Mouse (Mus musculus) midbrain, embryonic 16.5 days (tissue): ENCODE measurements around the gene Tbkbp1. TPM values are rescaled to one million over a fixed set of nuclear protein-coding genes. Genes with fewer than 3 reads are reported as not detected.

ENCODE experiments used
- ATAC-seq: fragments of 200-750 bp; cut with Nextera tagmentation; 2 replicates; pipeline ENCODE4 v1.8.0; 2017; ENCODE audit warnings: moderate TSS enrichment
- H3K27ac ChIP-seq: fragments of 300-500 bp; sonication (generic); 2 replicates; pipeline ENCODE4 v1.5.1; 2014; ENCODE audit warnings: mild to moderate bottlenecking, low read length, mixed read lengths
- H3K27me3 ChIP-seq: fragments of 300-500 bp; sonication (generic); 2 replicates; pipeline ENCODE4 v1.6.1; 2014; ENCODE audit warnings: low read depth, low read length, mixed read lengths; ENCODE audit not compliant: control insufficient read depth, insufficient read depth
- H3K36me3 ChIP-seq: fragments of 300-500 bp; sonication (generic); 2 replicates; pipeline ENCODE4 v1.6.1; 2014; ENCODE audit warnings: mild to moderate bottlenecking, low read length, moderate library complexity, mixed read lengths; ENCODE audit not compliant: control insufficient read depth, insufficient read depth
- H3K4me1 ChIP-seq: fragments of 300-500 bp; sonication (generic); 2 replicates; pipeline ENCODE4 v1.6.1; 2014; ENCODE audit warnings: mild to moderate bottlenecking, low read length, mixed read lengths; ENCODE audit not compliant: control insufficient read depth, insufficient read depth
- H3K4me2 ChIP-seq: fragments of 300-500 bp; sonication (generic); 2 replicates; pipeline ENCODE4 v1.6.1; 2014; ENCODE audit warnings: mild to moderate bottlenecking, low read length, mixed read lengths
- H3K4me3 ChIP-seq: fragments of 300-500 bp; sonication (generic); 2 replicates; pipeline ENCODE4 v1.5.1; 2014; ENCODE audit warnings: low read depth, mild to moderate bottlenecking, low read length, moderate library complexity, mixed read lengths
- H3K9ac ChIP-seq: fragments of 300-500 bp; sonication (generic); 2 replicates; pipeline ENCODE4 v1.6.1; 2014; ENCODE audit warnings: low read depth, low read length, mixed read lengths
- H3K9me3 ChIP-seq: fragments of 300-500 bp; sonication (generic); replicated peaks from 2 replicates; pipeline ENCODE4 v1.6.1; 2014; ENCODE audit warnings: mild to moderate bottlenecking, low read length, mixed read lengths; ENCODE audit not compliant: control insufficient read depth, poor library complexity, severe bottlenecking
- whole genome bisulfite sequencing: fragments of 180-500 bp; shearing (Covaris S2); extraction: QIAGEN DNeasy Blood & Tissue Kit; methylation state at CpG from one replicate; pipeline ENCODE4 v1.1.7; 2014; 5-methylcytosine and 5-hydroxymethylcytosine counted together
- polyA plus RNA-seq: library from polyadenylated mRNA; unstranded; fragments of >200 nt; fragmentation: Nextera tagmentation; extraction: Ambion mirVana; gene quantifications from 2 replicates; pipeline ENCODE4 v1.2.1, GENCODE M21; 2015

Gene Tbkbp1
- polyA plus RNA-seq, 1 experiment from 2014 or later: 8.2 TPM

- 0 out of 2 replicates have a peak, but pooled peaks have one; percentile 4 for ATAC-seq
Observed at GRCm38 (mm10) chr11:97139256-97139655, 12.0 kb downstream of the Tbkbp1 start.

DNA sequence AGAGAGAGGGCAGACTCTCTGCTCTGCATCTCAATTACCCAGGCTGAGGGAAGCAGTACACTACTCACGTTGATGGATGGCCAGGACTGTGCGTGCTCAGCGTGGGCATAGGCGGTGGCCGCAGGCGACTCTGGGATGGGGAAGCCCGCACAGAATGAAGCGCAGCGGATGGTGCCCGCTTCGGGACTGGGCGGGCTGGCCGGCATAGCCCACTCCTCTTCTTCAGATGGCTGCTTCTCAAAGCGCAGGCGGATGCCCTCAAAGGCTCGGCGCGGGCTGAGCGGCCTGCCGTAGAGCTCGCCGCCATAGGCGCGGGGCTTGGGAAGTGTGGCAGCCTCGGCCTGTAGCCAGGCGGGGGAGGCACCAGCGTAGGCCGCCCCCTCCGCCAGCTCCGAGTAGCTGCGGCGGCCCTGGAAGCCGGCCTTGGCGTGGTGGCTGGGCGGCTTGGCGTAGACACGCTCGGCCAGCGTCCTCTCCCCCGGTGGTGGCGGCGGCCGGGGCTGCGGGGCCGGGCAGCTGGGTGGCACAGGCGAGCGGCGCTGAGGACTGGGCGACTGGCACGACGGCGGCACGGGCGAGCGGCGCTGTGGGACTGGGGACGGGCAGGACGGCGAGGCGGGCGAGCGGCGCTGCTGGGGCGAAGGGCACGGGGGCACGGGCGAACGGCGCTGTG is 12.6 kb downstream of the Tbkbp1 start:
- Histone ChIP-seq H3K36me3 (peaks cover 4% of the 10 kb centered on the region; the same call in 1 of the 2 replicates), H3K9me3 (no peaks in the 10 kb centered on the region), H3K4me3 (peak overlapping the region; percentile 37), H3K9ac (peak overlapping the region; percentile 70), H3K27me3 (peaks cover 5% of the 10 kb centered on the region), H3K27ac (peak overlapping the region; percentile 64), H3K4me2 (peak overlapping the region; percentile 59), H3K4me1 (peaks cover 21% of the 10 kb centered on the region)
- peak; percentile 49 for ATAC-seq
- 3% methylated on average over 58 of the region's 69 CpGs for WGBS

More at GRCm38 (mm10) chr11:97139256-97139655, 12.0 kb downstream of the Tbkbp1 start:
- Histone ChIP-seq H3K4me2 (peak overlapping the region; percentile 59), H3K27me3 (peaks cover 5% of the 10 kb centered on the region), H3K4me3 (peak overlapping the region; percentile 37), H3K27ac (peak overlapping the region; percentile 64; the same call in 1 of the 2 replicates), H3K9ac (peak overlapping the region; percentile 70), H3K4me1 (peaks cover 21% of the 10 kb centered on the region), H3K9me3 (no peaks in the 10 kb centered on the region), H3K36me3 (peaks cover 4% of the 10 kb centered on the region; the same call in 1 of the 2 replicates)
- 8% methylated on average over 15 of the region's 15 CpGs for WGBS

DNA sequence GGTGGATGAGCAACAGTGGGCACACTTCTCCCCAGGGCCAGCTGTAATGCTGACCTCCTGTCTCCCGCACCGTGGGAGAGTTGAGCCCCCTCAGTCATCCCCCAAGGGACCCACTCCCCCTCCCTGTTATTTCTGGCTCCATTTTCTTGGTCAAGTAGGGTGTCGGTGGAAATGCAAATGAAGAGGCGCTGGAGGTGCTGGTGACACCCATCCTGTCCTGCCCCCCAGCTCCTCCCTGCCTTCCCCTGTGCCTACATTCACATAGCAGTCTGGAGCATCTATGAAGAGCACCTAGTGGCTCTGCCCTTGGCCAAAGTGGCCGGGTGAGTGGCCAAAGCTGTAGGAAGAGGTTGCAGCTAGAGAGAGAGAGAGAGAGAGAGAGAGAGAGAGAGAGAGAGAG is 18.0 kb downstream of the Tbkbp1 start:
- H3K27me3 ChIP-seq: peaks cover 4% of the 10 kb centered on the region; the same call in 1 of the 2 replicates
- ATAC-seq: no peak
- no peak overlapping the region for H3K9ac ChIP-seq
- no peaks in the 10 kb centered on the region for H3K9me3 ChIP-seq
- 0 out of 2 replicates have a peak, but pooled peaks cover 4% of the 10 kb centered on the region for H3K36me3 ChIP-seq
- H3K4me3 ChIP-seq: no peak overlapping the region
- H3K27ac ChIP-seq: no peak overlapping the region
- WGBS: 61% methylated on average over 5 of the region's 5 CpGs
- H3K4me2 ChIP-seq: no peak overlapping the region
- peaks cover 6% of the 10 kb centered on the region; the same call in 1 of the 2 replicates for H3K4me1 ChIP-seq

GRCm38 (mm10) chr11:97132185-97132584 is 19.1 kb downstream of the Tbkbp1 start:
- Histone ChIP-seq H3K27ac (no peak overlapping the region), H3K4me3 (no peak overlapping the region), H3K36me3 (0 out of 2 replicates have a peak, but pooled peaks cover 4% of the 10 kb centered on the region), H3K9me3 (no peaks in the 10 kb centered on the region), H3K9ac (no peak overlapping the region), H3K27me3 (peaks cover 6% of the 10 kb centered on the region; the same call in 1 of the 2 replicates), H3K4me2 (no peak overlapping the region), H3K4me1 (no peaks in the 10 kb centered on the region)
- 25% methylated on average over 6 of the region's 6 CpGs for WGBS
- ATAC-seq: no peak

DNA sequence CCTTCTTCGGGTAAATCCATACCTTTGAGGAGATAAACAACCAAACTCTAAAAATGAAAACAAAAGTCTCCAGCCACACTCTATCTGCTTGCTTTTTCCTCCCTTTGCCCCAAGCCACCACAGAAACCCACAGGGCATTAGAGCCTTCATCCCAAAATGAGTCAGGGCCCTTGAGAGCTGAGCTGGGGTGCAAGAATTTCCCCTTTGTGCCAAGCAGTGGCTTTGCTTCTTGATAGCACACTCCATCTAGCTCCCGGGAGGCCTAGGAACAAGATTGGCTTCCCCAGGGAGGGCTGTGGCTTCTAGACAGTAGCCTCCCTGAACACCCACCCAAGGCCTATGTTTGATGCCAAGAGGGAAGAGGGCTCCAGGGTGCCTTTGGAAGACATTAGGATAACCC is 19.6 kb downstream of the Tbkbp1 start:
- peaks cover 6% of the 10 kb centered on the region; the same call in 1 of the 2 replicates for H3K27me3 ChIP-seq
- 0 out of 2 replicates have a peak, but pooled peaks cover 2% of the 10 kb centered on the region for H3K36me3 ChIP-seq
- WGBS: 78% methylated on average over 2 of the region's 2 CpGs
- H3K9ac ChIP-seq: no peak overlapping the region
- no peak overlapping the region for H3K4me3 ChIP-seq
- H3K27ac ChIP-seq: no peak overlapping the region
- no peaks in the 10 kb centered on the region for H3K9me3 ChIP-seq
- H3K4me1 ChIP-seq: 0 out of 2 replicates have a peak, but pooled peaks cover 2% of the 10 kb centered on the region
- no peak overlapping the region for H3K4me2 ChIP-seq
- no peak for ATAC-seq

DNA sequence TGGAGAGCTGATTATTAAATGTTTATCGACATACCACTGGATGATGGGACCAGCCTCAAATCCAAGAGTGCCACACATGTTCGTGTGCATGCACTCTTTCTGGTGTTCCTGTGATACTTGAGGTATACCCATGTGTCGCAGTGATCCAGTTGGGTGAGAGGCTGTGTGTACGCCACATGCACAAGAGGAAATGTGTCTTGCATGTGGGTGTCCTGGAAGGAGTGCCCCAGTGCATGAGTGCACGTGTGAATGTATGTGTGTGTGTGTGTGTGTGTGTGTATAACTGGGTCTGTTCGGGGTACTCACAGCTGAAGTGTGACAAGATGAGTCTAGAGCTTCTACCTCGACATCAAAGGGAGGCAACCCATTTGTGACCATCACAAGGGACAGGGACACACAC is 21.0 kb downstream of the Tbkbp1 start:
- no peaks in the 10 kb centered on the region for H3K36me3 ChIP-seq

DNA sequence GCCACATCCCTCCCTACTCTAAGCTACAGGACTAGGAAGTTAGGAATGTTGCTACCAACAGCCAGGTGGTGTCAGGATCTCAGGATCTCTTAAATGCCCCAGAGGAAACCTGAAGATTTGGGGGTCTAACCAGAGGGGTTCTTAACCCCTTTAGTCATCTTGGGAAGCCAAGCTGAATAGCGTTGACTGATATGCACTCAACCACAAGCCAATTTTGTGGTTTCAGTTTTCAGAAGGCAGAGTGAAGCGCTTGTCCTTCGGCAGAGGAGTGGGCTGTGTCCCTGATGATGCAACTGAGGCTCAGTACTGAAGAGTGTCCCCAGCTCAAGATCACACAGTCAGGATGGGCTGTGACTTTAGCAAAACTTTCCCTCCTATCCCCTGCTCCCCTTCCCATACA is 22.3 kb downstream of the Tbkbp1 start:
- peaks cover 6% of the 10 kb centered on the region; the same call in 1 of the 2 replicates for H3K27me3 ChIP-seq
- no peak overlapping the region for H3K27ac ChIP-seq
- H3K4me3 ChIP-seq: no peak overlapping the region
- no peak for ATAC-seq
- H3K36me3 ChIP-seq: no peaks in the 10 kb centered on the region
- H3K9ac ChIP-seq: no peak overlapping the region
- WGBS: 77% methylated on average over 3 of the region's 3 CpGs
- 0 out of 2 replicates have a peak, but pooled peaks cover 2% of the 10 kb centered on the region for H3K4me1 ChIP-seq
- H3K4me2 ChIP-seq: no peak overlapping the region
- no peaks in the 10 kb centered on the region for H3K9me3 ChIP-seq

More for the DNA sequence above, 21.0 kb downstream of the Tbkbp1 start:
- peaks cover 6% of the 10 kb centered on the region; the same call in 1 of the 2 replicates for H3K27me3 ChIP-seq
- no peak overlapping the region for H3K4me2 ChIP-seq
- no peaks in the 10 kb centered on the region for H3K9me3 ChIP-seq
- no peak overlapping the region for H3K27ac ChIP-seq
- H3K4me3 ChIP-seq: no peak overlapping the region
- ATAC-seq: no peak
- WGBS: 81% methylated on average over 7 of the region's 7 CpGs
- no peak overlapping the region for H3K9ac ChIP-seq
- 0 out of 2 replicates have a peak, but pooled peaks cover 2% of the 10 kb centered on the region for H3K4me1 ChIP-seq

GRCm38 (mm10) chr11:97127470-97128223 is 23.6 kb downstream of the Tbkbp1 start:
- peak overlapping the region; percentile 64; the same call in 1 of the 2 replicates for H3K9ac ChIP-seq
- peaks cover 6% of the 10 kb centered on the region; the same call in 1 of the 2 replicates for H3K27me3 ChIP-seq
- no peaks in the 10 kb centered on the region for H3K36me3 ChIP-seq
- 0 out of 2 replicates have a peak, but pooled peaks cover 2% of the 10 kb centered on the region for H3K4me1 ChIP-seq
- no peak for ATAC-seq
- no peaks in the 10 kb centered on the region for H3K9me3 ChIP-seq
- H3K4me2 ChIP-seq: peak overlapping the region; percentile 94
- WGBS: 11% methylated on average over 19 of the region's 19 CpGs
- H3K27ac ChIP-seq: no peak overlapping the region
- peak overlapping the region; percentile 49 for H3K4me3 ChIP-seq
